Mouse (Mus musculus): ENCODE measurements at regions not wholly inside any gene's neighbourhood (a gene's known extent, or its start where the extent isn't known, plus 50 kb on each side); places are given as distances from the start of the nearest gene placed in this dataset.

- DNase-seq, result no peak
Measured at GRCm38 (mm10) chr3:131801551-131801950, 237.0 kb downstream of the Papss1 start.

- no peak for DNase-seq
Measured at GRCm38 (mm10) chr3:131802841-131803240, 238.3 kb downstream of the Papss1 start.

- peak; percentile 23 for DNase-seq
Measured at GRCm38 (mm10) chr3:131808127-131808526, 243.6 kb downstream of the Papss1 start.

GRCm38 (mm10) chr3:131812968-131813367, 248.4 kb downstream of the Papss1 start:
- DNase-seq, result no peak

- DNase-seq, result no peak
Measured at GRCm38 (mm10) chr3:131818806-131819205, 254.2 kb downstream of the Papss1 start.

GRCm38 (mm10) chr3:131857442-131857841, 227.7 kb upstream of the Dkk2 start:
- no peak for DNase-seq

GRCm38 (mm10) chr3:131859083-131859482, 226.0 kb upstream of the Dkk2 start:
- DNase-seq, result no peak

GRCm38 (mm10) chr3:131865106-131865505, 220.0 kb upstream of the Dkk2 start:
- no peak for DNase-seq

GRCm38 (mm10) chr3:131867266-131867665, 217.8 kb upstream of the Dkk2 start:
- no peak for DNase-seq

- peak; percentile 3 for DNase-seq
Measured at GRCm38 (mm10) chr3:131868219-131868964, 216.7 kb upstream of the Dkk2 start.

GRCm38 (mm10) chr3:131869306-131869705, 215.8 kb upstream of the Dkk2 start:
- DNase-seq, result no peak

GRCm38 (mm10) chr3:131882667-131883066, 202.4 kb upstream of the Dkk2 start:
- DNase-seq, result no peak

- DNase-seq, result no peak
Measured at GRCm38 (mm10) chr3:131886470-131886869, 198.6 kb upstream of the Dkk2 start.

- DNase-seq, result no peak
Measured at GRCm38 (mm10) chr3:131886984-131887383, 198.1 kb upstream of the Dkk2 start.

GRCm38 (mm10) chr3:131887670-131888069, 197.4 kb upstream of the Dkk2 start:
- no peak for DNase-seq

GRCm38 (mm10) chr3:131891941-131892340, 193.2 kb upstream of the Dkk2 start:
- DNase-seq, result no peak

- DNase-seq, result no peak
Measured at GRCm38 (mm10) chr3:131893061-131893804, 191.9 kb upstream of the Dkk2 start.

GRCm38 (mm10) chr3:131895057-131895456, 190.0 kb upstream of the Dkk2 start:
- DNase-seq, result no peak

- DNase-seq, result no peak
Measured at GRCm38 (mm10) chr3:131913534-131913933, 171.6 kb upstream of the Dkk2 start.

- peak; percentile 59 for DNase-seq
Measured at GRCm38 (mm10) chr3:131914372-131914771, 170.7 kb upstream of the Dkk2 start.

GRCm38 (mm10) chr3:131914997-131915396, 170.1 kb upstream of the Dkk2 start:
- DNase-seq, result no peak

- no peak for DNase-seq
Measured at GRCm38 (mm10) chr3:131917734-131918534, 167.2 kb upstream of the Dkk2 start.

- DNase-seq, result peak; percentile 37
Measured at GRCm38 (mm10) chr3:131919476-131919875, 165.6 kb upstream of the Dkk2 start.
